Mouse (Mus musculus): Measurements from ENCODE around the gene Noct. TPM values are rescaled to one million over a fixed set of nuclear protein-coding genes. Genes with fewer than 3 reads are reported as not detected.
"Not testable (repeated sequence)": the region's sequence is repeated elsewhere in the genome, so short reads cannot be mapped to it uniquely, and the experiment has no call there.

Noct gene
- total and polyA plus RNA-seq, 3 experiments: 17.8 to 26.7 TPM; not detected in 1

DNA sequence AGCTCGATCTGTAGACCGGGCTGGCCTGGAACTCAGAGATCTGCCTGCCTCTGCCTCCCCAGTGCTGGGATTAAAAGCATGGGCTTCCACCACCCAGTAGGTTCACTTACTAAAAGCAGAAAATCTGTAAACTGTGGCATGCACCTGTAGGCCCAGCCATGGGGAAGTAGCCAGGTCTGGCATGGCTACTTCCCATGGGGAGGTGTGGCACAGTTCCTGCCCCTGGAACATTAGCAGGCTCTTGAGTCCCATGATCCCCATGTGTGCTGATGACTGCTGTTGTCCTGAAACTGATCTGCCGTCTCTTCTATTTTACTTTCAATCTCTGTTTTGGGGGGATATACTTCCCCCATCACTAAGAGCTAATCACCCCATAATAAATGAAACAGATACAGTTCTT, 11.1 kb upstream of the Noct start:
- Histone ChIP-seq H3K4me3 (ENCODE audit: control insufficient read depth in 1 of 2, insufficient read depth in 1 of 2, low read depth in 2 of 2, low read length in 2 of 2) (no peak overlapping the region), H3K9ac (ENCODE audit: control insufficient read depth, low read depth, low read length, poor library complexity, severe bottlenecking) (no peak overlapping the region), H3K36me3 (ENCODE audit: control insufficient read depth in 1 of 2, insufficient read depth in 2 of 2, low read length in 2 of 2) (peaks cover 0 to 25% of the 10 kb centered on the region in 2 experiments; a peak in 2 of 4 replicates), H3K79me2 (ENCODE audit: control insufficient read depth, insufficient read depth, low read length, poor library complexity) (no peaks in the 10 kb centered on the region), H3K9me3 (replicated peaks; ENCODE audit: insufficient read depth, low read length) (no peaks in the 10 kb centered on the region), H3K27ac (ENCODE audit: control insufficient read depth, low read depth, low read length) (no peak overlapping the region), H3K4me1 (ENCODE audit: control insufficient read depth in 1 of 2, insufficient read depth in 2 of 2, low read length in 2 of 2) (peaks cover 17 to 26% of the 10 kb centered on the region in 2 experiments), H3K27me3 (ENCODE audit: control insufficient read depth in 1 of 2, insufficient read depth in 2 of 2, low read length in 2 of 2) (no peaks in the 10 kb centered on the region)
- DNase-seq (ENCODE audit: low read depth, low spot score): no peak
- no peak for TF ChIP-seq TAL1 (IDR thresholded peaks at IDR 0.05; ENCODE audit: low read length)
- TF ChIP-seq CTCF (IDR thresholded peaks at IDR 0.05 in 2 of 3, conservative IDR thresholded peaks at IDR 0.05 in 1 of 3; ENCODE audit: control insufficient read depth in 1 of 3, insufficient read depth in 1 of 3, low read depth in 2 of 3, low read length in 3 of 3, poor library complexity in 1 of 3, severe bottlenecking in 1 of 3): no peak
- no peak for TF ChIP-seq POLR2AphosphoS2 (IDR thresholded peaks at IDR 0.05; ENCODE audit: low read length)
- no peak for TF ChIP-seq ZNF384 (IDR thresholded peaks at IDR 0.05; ENCODE audit: low read depth, low read length)
- TF ChIP-seq RCOR1 (IDR thresholded peaks at IDR 0.05; ENCODE audit: low read depth, low read length): no peak
- no peak for TF ChIP-seq GATA1 (IDR thresholded peaks at IDR 0.05; ENCODE audit: low read depth, low read length)
- TF ChIP-seq MXI1 (IDR thresholded peaks at IDR 0.05; ENCODE audit: low read depth, low read length): no peak
- no peak for TF ChIP-seq SIN3A (IDR thresholded peaks at IDR 0.05; ENCODE audit: low read length)

DNA sequence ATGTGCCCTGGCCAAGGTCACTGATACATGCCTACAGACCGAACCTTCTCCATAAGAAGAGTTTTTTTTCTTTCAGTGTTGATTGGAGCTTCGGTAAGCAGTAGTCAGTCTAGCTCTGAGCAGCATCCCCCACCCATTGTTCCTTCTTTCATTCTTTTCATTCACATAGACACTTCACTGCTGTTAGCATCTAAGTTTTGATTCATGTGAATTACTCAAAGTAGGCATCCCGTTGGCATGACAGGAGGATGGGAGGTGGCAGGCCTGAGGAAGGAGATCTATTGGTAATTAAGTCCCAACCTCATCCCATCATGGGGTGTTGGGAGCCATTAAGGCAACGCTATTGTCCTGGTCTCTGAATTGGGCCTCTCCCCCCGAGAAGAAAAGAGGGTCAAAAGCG, 8.6 kb upstream of the Noct start:
- H3K79me2 ChIP-seq (ENCODE audit: control insufficient read depth, insufficient read depth, low read length, poor library complexity): no peaks in the 10 kb centered on the region
- H3K27me3 ChIP-seq (ENCODE audit: control insufficient read depth in 1 of 2, insufficient read depth in 2 of 2, low read length in 2 of 2): no peaks in the 10 kb centered on the region
- peak overlapping the region; percentile 33 to 45 for H3K4me3 ChIP-seq (ENCODE audit: control insufficient read depth in 1 of 2, insufficient read depth in 1 of 2, low read depth in 2 of 2, low read length in 2 of 2)
- peak overlapping the region; percentile 52 for H3K9ac ChIP-seq (ENCODE audit: control insufficient read depth, low read depth, low read length, poor library complexity, severe bottlenecking)
- H3K9me3 ChIP-seq (replicated peaks; ENCODE audit: insufficient read depth, low read length): no peaks in the 10 kb centered on the region
- peaks cover 0 to 25% of the 10 kb centered on the region in 2 experiments; a peak in 2 of 4 replicates for H3K36me3 ChIP-seq (ENCODE audit: control insufficient read depth in 1 of 2, insufficient read depth in 2 of 2, low read length in 2 of 2)
- peak overlapping the region; percentile 67 for H3K27ac ChIP-seq (ENCODE audit: control insufficient read depth, low read depth, low read length)
- H3K4me1 ChIP-seq (ENCODE audit: control insufficient read depth in 1 of 2, insufficient read depth in 2 of 2, low read length in 2 of 2): peaks cover 17 to 26% of the 10 kb centered on the region in 2 experiments
- no peak for TF ChIP-seq KAT2A (conservative IDR thresholded peaks at IDR 0.05; ENCODE audit: low read depth, low read length)
- TF ChIP-seq BHLHE40 (IDR thresholded peaks at IDR 0.05; ENCODE audit: borderline replicate concordance, low read depth, low read length): no peak
- peak; percentile 6; the same call in 1 of the 2 replicates for TF ChIP-seq TBP (IDR thresholded peaks at IDR 0.05; ENCODE audit: low read depth, low read length)
- no peak for TF ChIP-seq USF1 (IDR thresholded peaks at IDR 0.05; ENCODE audit: low read depth, low read length)
- TF ChIP-seq ZC3H11A (IDR thresholded peaks at IDR 0.05; ENCODE audit: low read depth, low read length): no peak
- no peak for TF ChIP-seq ZKSCAN1 (IDR thresholded peaks at IDR 0.05; ENCODE audit: low read depth, low read length)
- DNase-seq (ENCODE audit: low read depth, low spot score): peak; percentile 61

DNA sequence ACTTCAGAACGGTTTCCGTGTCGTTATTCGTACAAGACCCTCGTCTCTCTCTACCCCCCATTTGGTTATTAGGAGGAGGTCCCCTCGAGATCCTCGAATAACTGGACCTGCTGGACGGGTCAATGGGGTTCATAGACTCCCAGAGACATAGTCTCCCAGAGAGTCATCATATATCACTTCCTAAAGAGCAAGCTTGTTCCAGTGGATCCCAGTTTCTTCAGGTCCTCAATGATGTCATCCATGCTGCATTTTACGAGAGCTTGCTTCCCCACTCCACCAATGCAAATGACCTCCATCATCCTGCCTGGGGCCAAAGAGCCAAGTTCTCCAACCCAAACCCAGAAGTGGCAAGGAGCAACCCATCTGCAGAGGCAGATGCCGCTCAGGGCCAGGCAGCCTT, 7.9 kb upstream of the Noct start:
- H3K27me3 ChIP-seq (ENCODE audit: control insufficient read depth in 1 of 2, insufficient read depth in 2 of 2, low read length in 2 of 2); H3K9me3 ChIP-seq (replicated peaks; ENCODE audit: insufficient read depth, low read length); H3K79me2 ChIP-seq (ENCODE audit: control insufficient read depth, insufficient read depth, low read length, poor library complexity): not testable (repeated sequence)
- peak; percentile 64 for DNase-seq (ENCODE audit: low read depth, low spot score)
- Histone ChIP-seq H3K4me3 (ENCODE audit: control insufficient read depth in 1 of 2, insufficient read depth in 1 of 2, low read depth in 2 of 2, low read length in 2 of 2) (peak overlapping the region; percentile 35 to 38), H3K36me3 (ENCODE audit: control insufficient read depth in 1 of 2, insufficient read depth in 2 of 2, low read length in 2 of 2) (peaks cover 0 to 25% of the 10 kb centered on the region in 2 experiments; a peak in 2 of 4 replicates), H3K4me1 (ENCODE audit: control insufficient read depth in 1 of 2, insufficient read depth in 2 of 2, low read length in 2 of 2) (peaks cover 17 to 26% of the 10 kb centered on the region in 2 experiments), H3K9ac (ENCODE audit: control insufficient read depth, low read depth, low read length, poor library complexity, severe bottlenecking) (peak overlapping the region; percentile 31; the same call in 1 of the 2 replicates), H3K27ac (ENCODE audit: control insufficient read depth, low read depth, low read length) (peak overlapping the region; percentile 72)
- TF ChIP-seq MAZ (IDR thresholded peaks at IDR 0.05; ENCODE audit: low read depth, low read length): 0 out of 2 replicates have a peak, but pooled peaks have one; percentile 53
- TF ChIP-seq POLR2A (IDR thresholded peaks at IDR 0.05; ENCODE audit: control insufficient read depth in 1 of 2, insufficient read depth in 1 of 2, low read depth in 1 of 2, low read length in 2 of 2, poor library complexity in 1 of 2): 0 out of 4 replicates have a peak, but pooled peaks of 1 of the 2 experiments have one; percentile 37
- TF ChIP-seq EP300 (IDR thresholded peaks at IDR 0.05; ENCODE audit: low read depth in 1 of 2, low read length in 2 of 2): 0 out of 4 replicates have a peak, but pooled peaks of 1 of the 2 experiments have one; percentile 11

DNA sequence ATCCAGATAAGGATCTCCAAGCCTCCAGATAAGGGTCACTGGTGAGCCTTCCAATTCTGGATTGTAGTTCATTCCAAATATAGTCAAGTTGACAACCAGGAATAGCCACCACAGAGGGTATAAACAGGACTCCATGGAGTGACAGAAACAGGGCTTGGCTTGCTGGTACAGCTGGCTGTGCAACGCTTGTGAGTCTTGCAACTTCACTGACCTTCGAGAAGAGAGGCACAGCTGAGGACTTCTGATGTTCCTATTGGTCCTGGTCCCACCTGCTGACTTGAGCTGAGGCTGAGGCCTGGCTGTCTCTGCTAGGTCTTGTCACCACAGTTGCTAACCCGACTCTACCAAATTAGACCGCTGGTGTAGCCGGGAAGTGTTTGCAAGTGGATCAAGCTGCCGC, 5.9 kb upstream of the Noct start:
- Histone ChIP-seq H3K4me1 (ENCODE audit: control insufficient read depth in 1 of 2, insufficient read depth in 2 of 2, low read length in 2 of 2) (peaks cover 18 to 30% of the 10 kb centered on the region in 2 experiments), H3K36me3 (ENCODE audit: control insufficient read depth in 1 of 2, insufficient read depth in 2 of 2, low read length in 2 of 2) (peaks cover 0 to 35% of the 10 kb centered on the region in 2 experiments; a peak in 2 of 4 replicates)
- not testable (repeated sequence) for H3K79me2 ChIP-seq (ENCODE audit: control insufficient read depth, insufficient read depth, low read length, poor library complexity); DNase-seq (ENCODE audit: low read depth, low spot score); H3K4me3 ChIP-seq (ENCODE audit: control insufficient read depth in 1 of 2, insufficient read depth in 1 of 2, low read depth in 2 of 2, low read length in 2 of 2); H3K9ac ChIP-seq (ENCODE audit: control insufficient read depth, low read depth, low read length, poor library complexity, severe bottlenecking); H3K27ac ChIP-seq (ENCODE audit: control insufficient read depth, low read depth, low read length); H3K9me3 ChIP-seq (replicated peaks; ENCODE audit: insufficient read depth, low read length); H3K27me3 ChIP-seq (ENCODE audit: control insufficient read depth in 1 of 2, insufficient read depth in 2 of 2, low read length in 2 of 2)
